Mouse (Mus musculus) MEL (cell line): ENCODE data around the gene Dao. TPM values are rescaled to one million over a fixed set of nuclear protein-coding genes. Genes with fewer than 3 reads are reported as not detected.

Experiments
- DNase-seq: peaks from one replicate; pipeline ENCODE4 v3.0.0; 2011; ENCODE audit warnings: low read depth, low spot score
- H3K27ac ChIP-seq: 2 replicates; pipeline ENCODE4 v1.5.1; 2012; ENCODE audit warnings: low read depth, mild to moderate bottlenecking, control low read depth, low read length, moderate library complexity; ENCODE audit not compliant: control insufficient read depth
- H3K27me3 ChIP-seq, 2 experiments: fragments of 150-350 bp in 1 of 2; sonication (generic) in 1 of 2; 2 replicates each; pipeline ENCODE4 v1.6.1; 2012; ENCODE audit warnings: low read length in 2 of 2, mild to moderate bottlenecking in 2 of 2, improper control_type of control experiment in 1 of 2, moderate library complexity in 1 of 2; ENCODE audit not compliant: insufficient read depth in 2 of 2, control insufficient read depth in 1 of 2
- H3K36me3 ChIP-seq, 2 experiments: 2 replicates each; pipeline ENCODE4 v1.6.1; 2012 to 2014; ENCODE audit warnings: low read length in 2 of 2, improper control_type of control experiment in 1 of 2, inconsistent platforms in 1 of 2, mild to moderate bottlenecking in 1 of 2; ENCODE audit not compliant: insufficient read depth in 2 of 2, control insufficient read depth in 1 of 2
- H3K4me1 ChIP-seq, 2 experiments: fragments of 150-350 bp in 1 of 2; sonication (generic) in 1 of 2; 2 replicates each; pipeline ENCODE4 v1.6.1; 2012; ENCODE audit warnings: low read length in 2 of 2, improper control_type of control experiment in 1 of 2, mild to moderate bottlenecking in 1 of 2; ENCODE audit not compliant: insufficient read depth in 2 of 2, control insufficient read depth in 1 of 2
- H3K4me3 ChIP-seq, 2 experiments: fragments of 150-350 bp in 1 of 2; sonication (generic) in 1 of 2; 2 replicates each; pipeline ENCODE4 v1.5.1; 2012; ENCODE audit warnings: low read depth in 2 of 2, low read length in 2 of 2, mild to moderate bottlenecking in 2 of 2, moderate library complexity in 2 of 2, control low read depth in 1 of 2, improper control_type of control experiment in 1 of 2; ENCODE audit not compliant: control insufficient read depth in 1 of 2, insufficient read depth in 1 of 2
- H3K79me2 ChIP-seq: 2 replicates; pipeline ENCODE4 v1.6.1; 2012; ENCODE audit warnings: mild to moderate bottlenecking, low read length, moderate library complexity; ENCODE audit not compliant: control insufficient read depth, poor library complexity, insufficient read depth
- H3K9ac ChIP-seq: 2 replicates; pipeline ENCODE4 v1.6.1; 2012; ENCODE audit warnings: low read depth, mild to moderate bottlenecking, control low read depth, low read length, moderate library complexity; ENCODE audit not compliant: control insufficient read depth, poor library complexity, severe bottlenecking
- H3K9me3 ChIP-seq: fragments of 150-350 bp; sonication (generic); replicated peaks from 2 replicates; pipeline ENCODE4 v1.6.1; 2012; ENCODE audit warnings: mild to moderate bottlenecking, low read length, improper control_type of control experiment, moderate library complexity; ENCODE audit not compliant: insufficient read depth
- BHLHE40 ChIP-seq: IDR thresholded peaks from 2 replicates; pipeline ENCODE4 v1.6.1; 2012; ENCODE audit warnings: low read depth, mild to moderate bottlenecking, inconsistent platforms, low read length, improper control_type of control experiment, borderline replicate concordance
- CHD1 ChIP-seq: IDR thresholded peaks from 2 replicates; pipeline ENCODE4 v1.6.1; 2012; ENCODE audit warnings: low read depth, mild to moderate bottlenecking, inconsistent platforms, low read length, improper control_type of control experiment
- CTCF ChIP-seq, 3 experiments: IDR thresholded peaks in 2 of 3; conservative IDR thresholded peaks in 1 of 3; 2 replicates each; pipeline ENCODE4 v1.5.1; 2011 to 2012; ENCODE audit warnings: low read length in 3 of 3, low read depth in 2 of 3, mild to moderate bottlenecking in 2 of 3, improper control_type of control experiment in 1 of 3, inconsistent platforms in 1 of 3, mixed read lengths in 1 of 3, moderate library complexity in 1 of 3; ENCODE audit not compliant: control insufficient read depth in 1 of 3, insufficient read depth in 1 of 3, poor library complexity in 1 of 3, severe bottlenecking in 1 of 3
- E2F4 ChIP-seq: IDR thresholded peaks from 2 replicates; pipeline ENCODE4 v1.6.1; 2011; ENCODE audit warnings: low read depth, low read length, improper control_type of control experiment, borderline replicate concordance
- ELF1 ChIP-seq: IDR thresholded peaks from 2 replicates; pipeline ENCODE4 v1.6.1; 2014; ENCODE audit warnings: low read depth, mild to moderate bottlenecking, inconsistent platforms, low read length, improper control_type of control experiment, moderate library complexity
- EP300 ChIP-seq, 2 experiments: IDR thresholded peaks; 2 replicates each; pipeline ENCODE4 v1.6.1; 2011; ENCODE audit warnings: improper control_type of control experiment in 2 of 2, low read length in 2 of 2, low read depth in 1 of 2, mild to moderate bottlenecking in 1 of 2
- ETS1 ChIP-seq: IDR thresholded peaks from 2 replicates; pipeline ENCODE4 v1.6.1; 2012; ENCODE audit warnings: low read depth, mild to moderate bottlenecking, inconsistent platforms, low read length, improper control_type of control experiment, moderate library complexity
- MAZ ChIP-seq: IDR thresholded peaks from 2 replicates; pipeline ENCODE4 v1.6.1; 2012; ENCODE audit warnings: low read depth, mild to moderate bottlenecking, inconsistent platforms, low read length, improper control_type of control experiment
- MXI1 ChIP-seq: IDR thresholded peaks from 2 replicates; pipeline ENCODE4 v1.6.1; 2011; ENCODE audit warnings: mild to moderate bottlenecking, low read depth, low read length, improper control_type of control experiment
- NRF1 ChIP-seq: IDR thresholded peaks from 2 replicates; pipeline ENCODE4 v1.6.1; 2014; ENCODE audit warnings: low read depth, mild to moderate bottlenecking, inconsistent platforms, low read length, improper control_type of control experiment, moderate library complexity; ENCODE audit not compliant: poor library complexity, insufficient read depth, severe bottlenecking
- POLR2A ChIP-seq, 2 experiments: IDR thresholded peaks; 2 replicates each; pipeline ENCODE4 v1.6.1; 2011 to 2012; ENCODE audit warnings: low read length in 2 of 2, mild to moderate bottlenecking in 2 of 2, control low read depth in 1 of 2, improper control_type of control experiment in 1 of 2, low read depth in 1 of 2, moderate library complexity in 1 of 2; ENCODE audit not compliant: control insufficient read depth in 1 of 2, insufficient read depth in 1 of 2, poor library complexity in 1 of 2
- POLR2AphosphoS5 ChIP-seq: IDR thresholded peaks from 2 replicates; pipeline ENCODE4 v1.6.1; 2012; ENCODE audit warnings: low read depth, borderline replicate concordance, mild to moderate bottlenecking, inconsistent platforms, low read length, moderate library complexity, mixed read lengths
- SIN3A ChIP-seq: IDR thresholded peaks from 2 replicates; pipeline ENCODE4 v1.6.1; 2012; ENCODE audit warnings: low read length, improper control_type of control experiment, inconsistent platforms
- SMC3 ChIP-seq: IDR thresholded peaks from 2 replicates; pipeline ENCODE4 v1.6.1; 2011; ENCODE audit warnings: low read depth, low read length, improper control_type of control experiment
- TAL1 ChIP-seq: IDR thresholded peaks from 2 replicates; pipeline ENCODE4 v1.6.1; 2012; ENCODE audit warnings: mild to moderate bottlenecking, inconsistent platforms, low read length, moderate library complexity, mixed read lengths
- UBTF ChIP-seq: IDR thresholded peaks from 2 replicates; pipeline ENCODE4 v1.6.1; 2012; ENCODE audit warnings: low read depth, mild to moderate bottlenecking, inconsistent platforms, low read length, improper control_type of control experiment, moderate library complexity, borderline replicate concordance; ENCODE audit not compliant: insufficient read depth
- USF1 ChIP-seq: IDR thresholded peaks from 2 replicates; pipeline ENCODE4 v1.6.1; 2014; ENCODE audit warnings: low read depth, mild to moderate bottlenecking, inconsistent platforms, low read length, improper control_type of control experiment, moderate library complexity
- ZC3H11A ChIP-seq: IDR thresholded peaks from 2 replicates; pipeline ENCODE4 v1.6.1; 2012; ENCODE audit warnings: low read depth, mild to moderate bottlenecking, inconsistent platforms, low read length, improper control_type of control experiment
- ZKSCAN1 ChIP-seq: IDR thresholded peaks from 2 replicates; pipeline ENCODE4 v1.6.1; 2012; ENCODE audit warnings: low read depth, mild to moderate bottlenecking, inconsistent platforms, low read length, improper control_type of control experiment, moderate library complexity
- ZNF384 ChIP-seq: IDR thresholded peaks from 2 replicates; pipeline ENCODE4 v1.6.1; 2012; ENCODE audit warnings: low read depth, mild to moderate bottlenecking, inconsistent platforms, low read length, improper control_type of control experiment
- polyA plus RNA-seq, 2 experiments: library from polyadenylated mRNA; stranded (reverse) in 1 of 2; unstranded in 1 of 2; fragments of >175 nt in 1 of 2; fragments of >200 nt in 1 of 2; gene quantifications; 2 replicates each; pipeline versions ENCODE4 v1.2.1 to v1.2.4; 2012; ENCODE audit warnings: low replicate concordance in 2 of 2, low read depth in 1 of 2; ENCODE audit not compliant: insufficient read length in 2 of 2, insufficient read depth in 1 of 2, missing spikeins in 1 of 2
- total RNA-seq: library from RNA; depleted of rRNA; stranded (reverse); fragments of 300-350 nt; gene quantifications from 2 replicates; pipeline ENCODE4 v1.2.3, GENCODE M21; 2012

Gene Dao
- total and polyA plus RNA-seq, 3 experiments = 0.04 TPM; not detected in 2

GRCm38 (mm10) chr5:114035111-114035510 lies 31.6 kb downstream of the Dao start:
- H3K79me2 ChIP-seq = no peaks in the 10 kb centered on the region
- no peaks in the 10 kb centered on the region for H3K36me3 ChIP-seq
- no peak for TF ChIP-seq E2F4
- no peak for TF ChIP-seq ZC3H11A
- TF ChIP-seq CTCF (IDR thresholded peaks at IDR 0.05 in 2 of 3, conservative IDR thresholded peaks at IDR 0.05 in 1 of 3; ENCODE audit: control insufficient read depth in 1 of 3, insufficient read depth in 1 of 3, low read depth in 2 of 3, low read length in 3 of 3, poor library complexity in 1 of 3, severe bottlenecking in 1 of 3) = no peak
- TF ChIP-seq MXI1 = no peak
- no peak for TF ChIP-seq POLR2AphosphoS5
- TF ChIP-seq POLR2A (IDR thresholded peaks at IDR 0.05; ENCODE audit: control insufficient read depth in 1 of 2, insufficient read depth in 1 of 2, low read depth in 1 of 2, low read length in 2 of 2, poor library complexity in 1 of 2) = no peak
- no peak for TF ChIP-seq BHLHE40
- no peak for TF ChIP-seq MAZ
- TF ChIP-seq ELF1 = no peak
- no peak for TF ChIP-seq USF1
- TF ChIP-seq EP300 (IDR thresholded peaks at IDR 0.05; ENCODE audit: low read depth in 1 of 2, low read length in 2 of 2) = no peak
- no peak for TF ChIP-seq ETS1
- no peak overlapping the region for H3K9ac ChIP-seq
- no peak for DNase-seq
- no peaks in the 10 kb centered on the region for H3K27me3 ChIP-seq
- H3K9me3 ChIP-seq = no peaks in the 10 kb centered on the region
- H3K4me3 ChIP-seq = no peak overlapping the region
- no peaks in the 10 kb centered on the region for H3K4me1 ChIP-seq
- no peak overlapping the region for H3K27ac ChIP-seq

- Histone ChIP-seq H3K4me3 (no peak overlapping the region), H3K4me1 (no peaks in the 10 kb centered on the region), H3K27ac (no peak overlapping the region), H3K36me3 (no peaks in the 10 kb centered on the region), H3K27me3 (no peaks in the 10 kb centered on the region), H3K79me2 (no peaks in the 10 kb centered on the region), H3K9me3 (no peaks in the 10 kb centered on the region), H3K9ac (no peak overlapping the region)
- no peak for DNase-seq
- TF ChIP-seq BHLHE40 (no peak), CHD1 (no peak), NRF1 (no peak), POLR2A (IDR thresholded peaks at IDR 0.05; ENCODE audit: control insufficient read depth in 1 of 2, insufficient read depth in 1 of 2, low read depth in 1 of 2, low read length in 2 of 2, poor library complexity in 1 of 2) (no peak), USF1 (no peak), TAL1 (no peak), SIN3A (no peak), ZKSCAN1 (no peak), UBTF (no peak), SMC3 (no peak), ZNF384 (no peak)
Observed at GRCm38 (mm10) chr5:114040508-114040907, 37.0 kb downstream of the Dao start.
